Mouse (Mus musculus): ENCODE results near the gene Rnase4.
"Not testable (repeated sequence)": the region's sequence is repeated elsewhere in the genome, so short reads cannot be mapped to it uniquely, and the experiment has no call there.

The Rnase4 gene

GRCm38 (mm10) chr14:51088166-51088969 is 2.5 kb upstream of the Rnase4 start:
- DNase-seq (ENCODE audit: low read depth, low spot score): peak; percentile 65

- DNase-seq (ENCODE audit: low read depth, low spot score): peak; percentile 89
These were observed 1.8 kb upstream of the Rnase4 start for GRCm38 (mm10) chr14:51088970-51089673.

- no peak for DNase-seq (ENCODE audit: low read depth, low spot score)
These were observed 1.2 kb upstream of the Rnase4 start for GRCm38 (mm10) chr14:51089674-51090076.

- peak; percentile 46 for DNase-seq (ENCODE audit: low read depth, low spot score)
These were observed 648 bp upstream of the Rnase4 start for GRCm38 (mm10) chr14:51090077-51090781.

- no peak for DNase-seq (ENCODE audit: low read depth, low spot score)
These were observed 1.3 kb downstream of the Rnase4 start for GRCm38 (mm10) chr14:51092073-51092620.

GRCm38 (mm10) chr14:51093496-51093895 is 2.6 kb downstream of the Rnase4 start:
- no peak for DNase-seq (ENCODE audit: low read depth, low spot score)

- no peak for DNase-seq (ENCODE audit: low read depth, low spot score)
These were observed 3.4 kb downstream of the Rnase4 start for GRCm38 (mm10) chr14:51094096-51094875.

- no peak for DNase-seq (ENCODE audit: low read depth, low spot score)
These were observed 4.0 kb downstream of the Rnase4 start for GRCm38 (mm10) chr14:51094921-51095320.

GRCm38 (mm10) chr14:51095736-51096524 is 5.1 kb downstream of the Rnase4 start:
- DNase-seq (ENCODE audit: low read depth, low spot score): no peak

- not testable (repeated sequence) for DNase-seq (ENCODE audit: low read depth, low spot score)
These were observed 7.4 kb downstream of the Rnase4 start for GRCm38 (mm10) chr14:51098300-51098699.

GRCm38 (mm10) chr14:51098921-51099320 is 8.0 kb downstream of the Rnase4 start:
- DNase-seq (ENCODE audit: low read depth, low spot score): no peak

- no peak for DNase-seq (ENCODE audit: low read depth, low spot score)
These were observed 10.4 kb downstream of the Rnase4 start for GRCm38 (mm10) chr14:51101284-51101683.

- DNase-seq (ENCODE audit: low read depth, low spot score): no peak
These were observed 12.3 kb downstream of the Rnase4 start for GRCm38 (mm10) chr14:51103217-51103616.

GRCm38 (mm10) chr14:51104366-51104765 is 13.5 kb downstream of the Rnase4 start:
- no peak for DNase-seq (ENCODE audit: low read depth, low spot score)

- DNase-seq (ENCODE audit: low read depth, low spot score): no peak
These were observed 15.6 kb downstream of the Rnase4 start for GRCm38 (mm10) chr14:51106449-51106967.

- DNase-seq (ENCODE audit: low read depth, low spot score): no peak
These were observed 21.1 kb downstream of the Rnase4 start for GRCm38 (mm10) chr14:51111966-51112365.

- DNase-seq (ENCODE audit: low read depth, low spot score): no peak
These were observed 22.6 kb downstream of the Rnase4 start for GRCm38 (mm10) chr14:51113476-51113875.

GRCm38 (mm10) chr14:51113916-51114560 is 23.2 kb downstream of the Rnase4 start, which contains the start of gene Eddm3b:
Gene Eddm3b (plus strand): TSS chr14:51114426.
- no peak for DNase-seq (ENCODE audit: low read depth, low spot score)

GRCm38 (mm10) chr14:51125684-51126083 is 34.8 kb downstream of the Rnase4 start:
- no peak for DNase-seq (ENCODE audit: low read depth, low spot score)

Data from WW6 (cell line).